In the genomic region with DNA sequence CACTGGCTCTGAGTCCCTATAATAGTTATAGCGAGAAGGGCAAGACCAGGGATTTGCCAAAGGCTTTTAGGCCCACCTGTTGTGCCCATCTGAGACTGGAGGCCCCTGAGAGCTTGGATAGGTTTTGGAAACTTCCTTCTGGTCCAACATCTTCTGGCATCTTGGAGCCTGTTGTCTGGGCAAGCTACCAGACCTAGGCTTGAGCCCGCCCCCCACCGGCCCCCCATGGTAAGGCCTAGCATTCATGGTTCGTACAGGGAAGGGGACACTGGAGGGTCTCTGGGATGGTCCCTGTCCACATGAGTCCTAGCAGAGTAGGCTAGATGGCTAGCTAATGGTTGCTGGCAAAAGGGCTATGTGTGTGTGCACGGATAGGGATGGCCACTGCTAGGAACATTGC, we compare ENCODE assay signal across 19 mouse cellular contexts. TPM values are rescaled to one million over a fixed set of nuclear protein-coding genes. Genes with fewer than 3 reads are reported as not detected.
DNase-seq lines count a peak whose midpoint lies in the region; ATAC-seq lines count a peak whose summit lies in the region.
"Had no signal": no experiment of that assay in that cellular context is flagged by ENCODE, and none has a peak within 500 bp of the region (broad histone marks: within the 10 kb centered on the region; RNA-seq: fewer than 3 reads in every experiment).

No protein-coding gene starts in this region.

- H3K4me2 ChIP-seq in hindbrain, embryonic 12.5 days (replicated peaks) = no peak overlapping the region
- H3K4me2 ChIP-seq in lung, embryonic 16.5 days (ENCODE audit: low read depth, low read length) = no peak overlapping the region
- H3K4me2 ChIP-seq in embryonic facial prominence, embryonic 15.5 days (replicated peaks) = no peak overlapping the region
- H3K4me2 ChIP-seq: intestine, embryonic 15.5 days; liver, embryonic 15.5 days had no signal

- 0 out of 2 replicates have a peak overlapping the region, but pooled peaks have one; percentile 11 for H3K4me3 ChIP-seq in hindbrain, embryonic 10.5 days
- no peak overlapping the region for H3K4me3 ChIP-seq in hindbrain, embryonic 12.5 days
- no peak overlapping the region for H3K4me3 ChIP-seq in lung, embryonic 16.5 days (ENCODE audit: low read length)
- no peak overlapping the region for H3K4me3 ChIP-seq in embryonic facial prominence, embryonic 15.5 days (replicated peaks)
- H3K4me3 ChIP-seq in limb, embryonic 10.5 days = no peak overlapping the region
- H3K4me3 ChIP-seq: heart, adult 2 months; intestine, embryonic 15.5 days; liver, embryonic 15.5 days had no signal

- H3K27ac ChIP-seq in hindbrain, embryonic 10.5 days = peak overlapping the region; percentile 95
- H3K27ac ChIP-seq in hindbrain, embryonic 12.5 days = no peak overlapping the region; the same call in 1 of the 2 replicates
- peak overlapping the region; percentile 98 for H3K27ac ChIP-seq in lung, embryonic 16.5 days (ENCODE audit: low read length)
- peak overlapping the region; percentile 11; the same call in 1 of the 2 replicates for H3K27ac ChIP-seq in embryonic facial prominence, embryonic 15.5 days (replicated peaks)
- peak overlapping the region; percentile 27; the same call in 1 of the 2 replicates for H3K27ac ChIP-seq in limb, embryonic 10.5 days
- H3K27ac ChIP-seq: heart, adult 2 months; intestine, embryonic 15.5 days; liver, embryonic 15.5 days had no signal

- H3K4me1 ChIP-seq in hindbrain, embryonic 10.5 days (replicated peaks) = peaks cover 99% of the 10 kb centered on the region
- H3K4me1 ChIP-seq in hindbrain, embryonic 12.5 days = peaks cover 64% of the 10 kb centered on the region
- H3K4me1 ChIP-seq in lung, embryonic 16.5 days (replicated peaks; ENCODE audit: control insufficient read depth, insufficient read depth, low read length) = peaks cover 60% of the 10 kb centered on the region
- H3K4me1 ChIP-seq in embryonic facial prominence, embryonic 15.5 days = peaks cover 67% of the 10 kb centered on the region
- H3K4me1 ChIP-seq in limb, embryonic 10.5 days = peaks cover 73% of the 10 kb centered on the region

- H3K9ac ChIP-seq in hindbrain, embryonic 12.5 days = no peak overlapping the region
- peak overlapping the region; percentile 53; the same call in 1 of the 2 replicates for H3K9ac ChIP-seq in lung, embryonic 16.5 days (ENCODE audit: low read length)
- H3K9ac ChIP-seq in embryonic facial prominence, embryonic 15.5 days = no peak overlapping the region
- H3K9ac ChIP-seq: intestine, embryonic 15.5 days; liver, embryonic 15.5 days had no signal

- peaks cover 94% of the 10 kb centered on the region for H3K27me3 ChIP-seq in hindbrain, embryonic 10.5 days (ENCODE audit: insufficient read depth, poor library complexity, severe bottlenecking)
- H3K27me3 ChIP-seq in hindbrain, embryonic 12.5 days = peaks cover 73% of the 10 kb centered on the region
- H3K27me3 ChIP-seq in lung, embryonic 16.5 days (ENCODE audit: control insufficient read depth, insufficient read depth, low read depth, low read length) = no peaks in the 10 kb centered on the region; the same call in 1 of the 2 replicates
- H3K27me3 ChIP-seq in embryonic facial prominence, embryonic 15.5 days = 0 out of 2 replicates have a peak, but pooled peaks cover 3% of the 10 kb centered on the region
- peaks cover 80% of the 10 kb centered on the region for H3K27me3 ChIP-seq in limb, embryonic 10.5 days (ENCODE audit: low read depth, poor library complexity, severe bottlenecking)
- H3K27me3 ChIP-seq: intestine, embryonic 15.5 days; Patski had no signal

- DNase-seq in hindbrain, embryonic 10.5 days (ENCODE audit: low spot score) = no peak
- DNase-seq in lung, postnatal 25 days (ENCODE audit: low spot score) = no peak
- no peak for DNase-seq in limb, embryonic 10.5 days (ENCODE audit: low spot score)
- DNase-seq in heart, adult 11 months = no peak
- DNase-seq: adrenal gland, postnatal 10 days; cerebellum, postnatal 36 days; gastrocnemius, postnatal 10 days; heart, adult 2 months; heart, postnatal 36 days; kidney, postnatal 36 days; thymus, postnatal 14 days had no signal

- H3K36me3 ChIP-seq in hindbrain, embryonic 10.5 days = no peaks in the 10 kb centered on the region
- no peaks in the 10 kb centered on the region for H3K36me3 ChIP-seq in hindbrain, embryonic 12.5 days
- H3K36me3 ChIP-seq in lung, embryonic 16.5 days (ENCODE audit: control insufficient read depth, insufficient read depth, low read length) = no peaks in the 10 kb centered on the region
- no peaks in the 10 kb centered on the region for H3K36me3 ChIP-seq in embryonic facial prominence, embryonic 15.5 days
- H3K36me3 ChIP-seq in limb, embryonic 10.5 days = no peaks in the 10 kb centered on the region
- H3K36me3 ChIP-seq: intestine, embryonic 15.5 days; liver, embryonic 15.5 days had no signal

- H3K9me3 ChIP-seq in hindbrain, embryonic 10.5 days = no peaks in the 10 kb centered on the region
- no peaks in the 10 kb centered on the region for H3K9me3 ChIP-seq in hindbrain, embryonic 12.5 days (replicated peaks)
- no peaks in the 10 kb centered on the region for H3K9me3 ChIP-seq in lung, embryonic 16.5 days (ENCODE audit: control insufficient read depth, low read length)
- no peaks in the 10 kb centered on the region for H3K9me3 ChIP-seq in embryonic facial prominence, embryonic 15.5 days (replicated peaks)
- no peaks in the 10 kb centered on the region for H3K9me3 ChIP-seq in limb, embryonic 10.5 days (replicated peaks)
- H3K9me3 ChIP-seq: intestine, embryonic 15.5 days; liver, embryonic 15.5 days had no signal

- 83% methylated on average over 5 of the region's 5 CpGs for WGBS in hindbrain, embryonic 10.5 days
- 77% methylated on average over 5 of the region's 5 CpGs for WGBS in hindbrain, embryonic 12.5 days
- WGBS in lung, embryonic 16.5 days = 89% methylated on average over 5 of the region's 5 CpGs
- WGBS in embryonic facial prominence, embryonic 15.5 days = 79% methylated on average over 5 of the region's 5 CpGs
- 86% methylated on average over 5 of the region's 5 CpGs for WGBS in limb, embryonic 10.5 days

- ATAC-seq in hindbrain, embryonic 12.5 days (ENCODE audit: low FRiP score) = no peak
- no peak for ATAC-seq in lung, embryonic 16.5 days (ENCODE audit: low read depth)
- no peak for ATAC-seq in embryonic facial prominence, embryonic 15.5 days (ENCODE audit: insufficient number of reproducible peaks, low FRiP score, low TSS enrichment, low read depth)
- ATAC-seq in cerebellum, adult (ENCODE audit: insufficient number of reproducible peaks, low FRiP score, low TSS enrichment) = no peak
- ATAC-seq: CD4-positive, CD25-positive, alpha-beta regulatory T cell, adult 4 months; intestine, embryonic 15.5 days; Patski had no signal

RNA-seq across cellular contexts. Expression of gene Fgfr3, which starts 22.8 kb away (rescaled TPM):
- polyA plus RNA-seq in hindbrain, embryonic 10.5 days (2016; fragmentation: Nextera tagmentation; extraction: Ambion mirVana) = 80.5 and 84.6 TPM in 2 replicates
- 63.6 and 68.4 TPM in 2 replicates for polyA plus RNA-seq in hindbrain, embryonic 12.5 days (2016; fragmentation: Nextera tagmentation; extraction: Ambion mirVana)
- 64.4 and 67.2 TPM in 2 replicates for polyA plus RNA-seq in lung, embryonic 16.5 days (2015; fragmentation: Nextera tagmentation; extraction: Ambion mirVana)
- 32.0 and 34.6 TPM in 2 replicates for polyA plus RNA-seq in embryonic facial prominence, embryonic 15.5 days (2015; fragmentation: Nextera tagmentation; extraction: Ambion mirVana)
- 4.9 and 10.5 TPM in 2 replicates for polyA plus RNA-seq in limb, embryonic 10.5 days (2016; fragmentation: Nextera tagmentation; extraction: Ambion mirVana)
- polyA plus RNA-seq: CD4-positive, CD25-positive, alpha-beta regulatory T cell, adult 4 months had no signal

RNA-seq across cellular contexts. Expression of gene Tmem129, which starts 40.5 kb away (rescaled TPM):
- polyA plus RNA-seq in hindbrain, embryonic 10.5 days (2016; fragmentation: Nextera tagmentation; extraction: Ambion mirVana) = 37.1 and 40.9 TPM in 2 replicates
- polyA plus RNA-seq in hindbrain, embryonic 12.5 days (2016; fragmentation: Nextera tagmentation; extraction: Ambion mirVana) = 33.3 and 33.8 TPM in 2 replicates
- 41.0 and 41.8 TPM in 2 replicates for polyA plus RNA-seq in lung, embryonic 16.5 days (2015; fragmentation: Nextera tagmentation; extraction: Ambion mirVana)
- polyA plus RNA-seq in embryonic facial prominence, embryonic 15.5 days (2015; fragmentation: Nextera tagmentation; extraction: Ambion mirVana) = 44.2 and 45.1 TPM in 2 replicates
- polyA plus RNA-seq in limb, embryonic 10.5 days (2016; fragmentation: Nextera tagmentation; extraction: Ambion mirVana) = 40.5 and 47.2 TPM in 2 replicates

RNA-seq across cellular contexts. Expression of gene Tacc3, which starts 40.7 kb away (rescaled TPM):
- polyA plus RNA-seq in hindbrain, embryonic 10.5 days (2016; fragmentation: Nextera tagmentation; extraction: Ambion mirVana) = 259 and 305 TPM in 2 replicates
- 161 TPM in 2 replicates for polyA plus RNA-seq in hindbrain, embryonic 12.5 days (2016; fragmentation: Nextera tagmentation; extraction: Ambion mirVana)
- 190 and 214 TPM in 2 replicates for polyA plus RNA-seq in lung, embryonic 16.5 days (2015; fragmentation: Nextera tagmentation; extraction: Ambion mirVana)
- polyA plus RNA-seq in embryonic facial prominence, embryonic 15.5 days (2015; fragmentation: Nextera tagmentation; extraction: Ambion mirVana) = 141 and 146 TPM in 2 replicates
- 323 and 325 TPM in 2 replicates for polyA plus RNA-seq in limb, embryonic 10.5 days (2016; fragmentation: Nextera tagmentation; extraction: Ambion mirVana)

RNA-seq across cellular contexts. Expression of gene Slbp, which starts 46.3 kb away (rescaled TPM):
- polyA plus RNA-seq in hindbrain, embryonic 10.5 days (2016; fragmentation: Nextera tagmentation; extraction: Ambion mirVana) = 255 and 317 TPM in 2 replicates
- 182 and 186 TPM in 2 replicates for polyA plus RNA-seq in hindbrain, embryonic 12.5 days (2016; fragmentation: Nextera tagmentation; extraction: Ambion mirVana)
- polyA plus RNA-seq in lung, embryonic 16.5 days (2015; fragmentation: Nextera tagmentation; extraction: Ambion mirVana) = 242 and 259 TPM in 2 replicates
- 191 and 202 TPM in 2 replicates for polyA plus RNA-seq in embryonic facial prominence, embryonic 15.5 days (2015; fragmentation: Nextera tagmentation; extraction: Ambion mirVana)
- polyA plus RNA-seq in limb, embryonic 10.5 days (2016; fragmentation: Nextera tagmentation; extraction: Ambion mirVana) = 340 and 345 TPM in 2 replicates
